Mouse (Mus musculus) forebrain, embryonic 11.5 days (tissue): ENCODE results near the gene Cpsf4. TPM values are rescaled to one million over a fixed set of nuclear protein-coding genes. Genes with fewer than 3 reads are reported as not detected.
A peak's percentile ranks its signal among the peaks of the same experiment; 100 is the strongest.

Source experiments
- ATAC-seq: fragments of 200-750 bp; cut with Nextera tagmentation; replicated peaks from 2 replicates; pipeline ENCODE4 v1.8.0; 2017; ENCODE audit warnings: moderate TSS enrichment; ENCODE audit not compliant: low FRiP score
- DNase-seq: peaks from one replicate; pipeline ENCODE4 v3.0.0-alpha.2; 2017; ENCODE audit warnings: low spot score
- H3K27ac ChIP-seq: fragments of 300-500 bp; sonication (generic); 2 replicates; pipeline ENCODE4 v1.5.1; 2014; ENCODE audit warnings: low read depth, low read length
- H3K27me3 ChIP-seq: fragments of 300-500 bp; sonication (generic); 2 replicates; pipeline ENCODE4 v1.6.1; 2014; ENCODE audit warnings: mild to moderate bottlenecking, low read length, mixed read lengths; ENCODE audit not compliant: control insufficient read depth, insufficient read depth
- H3K36me3 ChIP-seq: fragments of 300-500 bp; sonication (generic); 2 replicates; pipeline ENCODE4 v1.6.1; 2014; ENCODE audit warnings: mild to moderate bottlenecking, low read length, moderate library complexity, mixed read lengths; ENCODE audit not compliant: control insufficient read depth, insufficient read depth
- H3K4me1 ChIP-seq: fragments of 300-500 bp; sonication (generic); replicated peaks from 2 replicates; pipeline ENCODE4 v1.6.1; 2014; ENCODE audit warnings: low read length, mixed read lengths; ENCODE audit not compliant: control insufficient read depth, insufficient read depth
- H3K4me2 ChIP-seq: fragments of 300-500 bp; sonication (generic); 2 replicates; pipeline ENCODE4 v1.6.1; 2014; ENCODE audit warnings: low read depth, mild to moderate bottlenecking, low read length, moderate library complexity, mixed read lengths; ENCODE audit not compliant: severe bottlenecking
- H3K4me3 ChIP-seq: fragments of 300-500 bp; sonication (generic); 2 replicates; pipeline ENCODE4 v1.5.1; 2014; ENCODE audit warnings: low read depth, low read length
- H3K9ac ChIP-seq: fragments of 300-500 bp; sonication (generic); 2 replicates; pipeline ENCODE4 v1.6.1; 2014; ENCODE audit warnings: low read length
- H3K9me3 ChIP-seq: fragments of 300-500 bp; sonication (generic); 2 replicates; pipeline ENCODE4 v1.6.1; 2016; ENCODE audit warnings: low read length, mixed read lengths; ENCODE audit not compliant: control insufficient read depth
- whole genome bisulfite sequencing: fragments of 180-500 bp; shearing (Covaris S2); extraction: QIAGEN DNeasy Blood & Tissue Kit; methylation state at CpG from one replicate; pipeline ENCODE4 v1.1.7; 2014; 5-methylcytosine and 5-hydroxymethylcytosine counted together
- polyA plus RNA-seq: library from polyadenylated mRNA; unstranded; fragments of >200 nt; fragmentation: Nextera tagmentation; extraction: Ambion mirVana; gene quantifications from 2 replicates; pipeline ENCODE4 v1.2.1, GENCODE M21; 2014

Gene Cpsf4
- polyA plus RNA-seq, 1 experiment from 2014 or later: 59.0 TPM

- WGBS: 62% methylated on average over 5 of the region's 5 CpGs
- H3K36me3 ChIP-seq: peaks cover 5% of the 10 kb centered on the region
- no peak for ATAC-seq
Measured at GRCm38 (mm10) chr5:145190373-145190772, 23.4 kb downstream of the Cpsf4 start.

GRCm38 (mm10) chr5:145190875-145191798 is 24.1 kb downstream of the Cpsf4 start:
- Histone ChIP-seq H3K36me3 (no peaks in the 10 kb centered on the region; the same call in none of the 2 replicates), H3K9me3 (no peaks in the 10 kb centered on the region), H3K4me3 (peak overlapping the region; percentile 90), H3K4me1 (peaks cover 8% of the 10 kb centered on the region; the same call in 1 of the 2 replicates), H3K27ac (peak overlapping the region; percentile 71), H3K9ac (peak overlapping the region; percentile 95), H3K4me2 (peak overlapping the region; percentile 81), H3K27me3 (no peaks in the 10 kb centered on the region)
- WGBS: under 1% methylated on average over 41 of the region's 41 CpGs
- peak; percentile 94 for DNase-seq
- peak; percentile 94 for ATAC-seq

More at GRCm38 (mm10) chr5:145190373-145190772, 23.4 kb downstream of the Cpsf4 start:
- Histone ChIP-seq H3K27ac (no peak overlapping the region), H3K9ac (peak overlapping the region; percentile 95), H3K4me2 (peak overlapping the region; percentile 81), H3K9me3 (no peaks in the 10 kb centered on the region), H3K27me3 (no peaks in the 10 kb centered on the region), H3K4me1 (peaks cover 8% of the 10 kb centered on the region; the same call in 1 of the 2 replicates), H3K4me3 (peak overlapping the region; percentile 90)
- DNase-seq: no peak

GRCm38 (mm10) chr5:145191962-145192361 is 24.9 kb downstream of the Cpsf4 start, which contains the start of gene Atp5j2:
Gene Atp5j2 (minus strand): TSS chr5:145192062.
- ATAC-seq (no peak), DNase-seq (no peak)
- Histone ChIP-seq H3K27ac (peak within 1 kb of the TSS; percentile 71), H3K4me3 (peak within 1 kb of the TSS; percentile 90), H3K9ac (peak within 1 kb of the TSS; percentile 95), H3K4me1 (peaks cover 8% of the 10 kb centered on the region; the same call in 1 of the 2 replicates), H3K27me3 (no peaks in the 10 kb centered on the region), H3K9me3 (no peaks in the 10 kb centered on the region), H3K36me3 (no peaks in the 10 kb centered on the region; the same call in 1 of the 2 replicates), H3K4me2 (peak within 1 kb of the TSS; percentile 81)
- 79% methylated on average over 2 of the region's 2 CpGs for WGBS

GRCm38 (mm10) chr5:145200387-145200786 is 33.4 kb downstream of the Cpsf4 start:
- DNase-seq (no peak), ATAC-seq (no peak)
- no peak overlapping the region for H3K4me3 ChIP-seq
- no peaks in the 10 kb centered on the region for H3K36me3 ChIP-seq
- H3K9me3 ChIP-seq: no peaks in the 10 kb centered on the region
- no peak overlapping the region for H3K4me2 ChIP-seq
- 77% methylated on average over 7 of the region's 7 CpGs for WGBS
- H3K4me1 ChIP-seq: peaks cover 6% of the 10 kb centered on the region
- no peaks in the 10 kb centered on the region for H3K27me3 ChIP-seq
- no peak overlapping the region for H3K27ac ChIP-seq
- H3K9ac ChIP-seq: no peak overlapping the region

GRCm38 (mm10) chr5:145201321-145201991 is 34.4 kb downstream of the Cpsf4 start, which contains the start of gene Zkscan14:
Gene Zkscan14 (minus strand): TSS chr5:145201868.
- Histone ChIP-seq H3K9me3 (no peaks in the 10 kb centered on the region), H3K4me3 (peak within 1 kb of the TSS; percentile 75), H3K9ac (peak within 1 kb of the TSS; percentile 57), H3K4me1 (peaks cover 8% of the 10 kb centered on the region), H3K27me3 (no peaks in the 10 kb centered on the region), H3K4me2 (peak within 1 kb of the TSS; percentile 82), H3K27ac (no peak within 1 kb of the TSS), H3K36me3 (no peaks in the 10 kb centered on the region)
- 2% methylated on average over 37 of the region's 37 CpGs for WGBS
- DNase-seq (peak; percentile 82), ATAC-seq (0 out of 2 replicates have a peak, but pooled peaks have one; percentile 16)

- DNase-seq: no peak
- Histone ChIP-seq H3K4me3 (no peak overlapping the region), H3K9me3 (no peaks in the 10 kb centered on the region), H3K36me3 (no peaks in the 10 kb centered on the region), H3K4me1 (peaks cover 8% of the 10 kb centered on the region), H3K27ac (no peak overlapping the region), H3K27me3 (no peaks in the 10 kb centered on the region), H3K9ac (no peak overlapping the region), H3K4me2 (no peak overlapping the region)
- no peak for ATAC-seq
- 49% methylated on average over 3 of the region's 3 CpGs for whole genome bisulfite sequencing
Measured at GRCm38 (mm10) chr5:145202446-145202845, 35.4 kb downstream of the Cpsf4 start.

GRCm38 (mm10) chr5:145203936-145204691 is 37.1 kb downstream of the Cpsf4 start, which contains the start of gene Zkscan5:
Gene Zkscan5 (plus strand): TSS chr5:145204562.
- ATAC-seq (peak; percentile 97), DNase-seq (peak; percentile 98)

GRCm38 (mm10) chr5:145205041-145205440 is 38.0 kb downstream of the Cpsf4 start:
- Histone ChIP-seq H3K4me1 (peaks cover 8% of the 10 kb centered on the region), H3K4me3 (peak overlapping the region; percentile 52), H3K27ac (no peak overlapping the region), H3K4me2 (peak overlapping the region; percentile 60), H3K36me3 (no peaks in the 10 kb centered on the region; the same call in 1 of the 2 replicates), H3K27me3 (no peaks in the 10 kb centered on the region), H3K9me3 (no peaks in the 10 kb centered on the region), H3K9ac (no peak overlapping the region)
- ATAC-seq (no peak), DNase-seq (no peak)
- 23% methylated on average over 9 of the region's 9 CpGs for WGBS

More at GRCm38 (mm10) chr5:145203936-145204691, 37.1 kb downstream of the Cpsf4 start, which contains the start of gene Zkscan5:
- peak within 1 kb of the TSS; percentile 60 for H3K4me2 ChIP-seq
- peaks cover 8% of the 10 kb centered on the region for H3K4me1 ChIP-seq
- under 1% methylated on average over 22 of the region's 22 CpGs for WGBS
- H3K36me3 ChIP-seq: no peaks in the 10 kb centered on the region; the same call in 1 of the 2 replicates
- peak within 1 kb of the TSS; percentile 70 for H3K9ac ChIP-seq
- peak within 1 kb of the TSS; percentile 52 for H3K4me3 ChIP-seq
- H3K27ac ChIP-seq: peak within 1 kb of the TSS; percentile 77
- no peaks in the 10 kb centered on the region for H3K9me3 ChIP-seq
- no peaks in the 10 kb centered on the region for H3K27me3 ChIP-seq
